Mouse (Mus musculus) hindbrain, embryonic 15.5 days (tissue): Measurements from ENCODE around the gene Gys2. TPM values are rescaled to one million over a fixed set of nuclear protein-coding genes. Genes with fewer than 3 reads are reported as not detected.
A peak's percentile ranks its signal among the peaks of the same experiment; 100 is the strongest.
"Not testable (repeated sequence)": the region's sequence is repeated elsewhere in the genome, so short reads cannot be mapped to it uniquely, and the experiment has no call there.

ENCODE experiments used
- ATAC-seq: fragments of 200-750 bp; cut with Nextera tagmentation; 2 replicates; pipeline ENCODE4 v1.8.0; 2017; ENCODE audit warnings: low read depth, moderate number of reproducible peaks, moderate TSS enrichment; ENCODE audit not compliant: low FRiP score
- H3K27ac ChIP-seq: fragments of 300-500 bp; sonication (generic); replicated peaks from 2 replicates; pipeline ENCODE4 v1.5.1; 2015; ENCODE audit warnings: mild to moderate bottlenecking, inconsistent platforms
- H3K27me3 ChIP-seq: fragments of 300-500 bp; sonication (generic); 2 replicates; pipeline ENCODE4 v1.6.1; 2015; ENCODE audit warnings: control low read depth, inconsistent platforms
- H3K36me3 ChIP-seq: fragments of 300-500 bp; sonication (generic); 2 replicates; pipeline ENCODE4 v1.6.1; 2015; ENCODE audit warnings: control low read depth, inconsistent platforms
- H3K4me1 ChIP-seq: fragments of 300-500 bp; sonication (generic); replicated peaks from 2 replicates; pipeline ENCODE4 v1.6.1; 2015; ENCODE audit warnings: control low read depth, inconsistent platforms
- H3K4me2 ChIP-seq: fragments of 300-500 bp; sonication (generic); 2 replicates; pipeline ENCODE4 v1.6.1; 2015; ENCODE audit warnings: moderate library complexity, mild to moderate bottlenecking, inconsistent platforms
- H3K4me3 ChIP-seq: fragments of 300-500 bp; sonication (generic); 2 replicates; pipeline ENCODE4 v1.5.1; 2015; ENCODE audit warnings: mild to moderate bottlenecking, inconsistent platforms
- H3K9ac ChIP-seq: fragments of 300-500 bp; sonication (generic); 2 replicates; pipeline ENCODE4 v1.6.1; 2015; ENCODE audit warnings: inconsistent platforms
- H3K9me3 ChIP-seq: fragments of 300-500 bp; sonication (generic); 2 replicates; pipeline ENCODE4 v1.6.1; 2016; ENCODE audit warnings: control low read depth, inconsistent platforms
- WGBS: fragments of 180-500 bp; shearing (Covaris S2); methylation state at CpG from one replicate; pipeline ENCODE4 v1.1.7; 2015; 5-methylcytosine and 5-hydroxymethylcytosine counted together
- polyA plus RNA-seq: library from polyadenylated mRNA; unstranded; fragments of >200 nt; fragmentation: Nextera tagmentation; extraction: Ambion mirVana; gene quantifications from 2 replicates; pipeline ENCODE4 v1.2.1, GENCODE M21; 2015

The Gys2 gene
- polyA plus RNA-seq = not detected in 2 replicates

GRCm38 (mm10) chr6:142472801-142473203 is at the start of gene Gys2:
TSS of gene Gys2 (minus strand) at chr6:142473109.
- H3K4me3 ChIP-seq = no peak within 1 kb of the TSS
- H3K9ac ChIP-seq = no peak within 1 kb of the TSS
- no peaks in the 10 kb centered on the region for H3K4me1 ChIP-seq
- ATAC-seq = no peak
- H3K9me3 ChIP-seq = no peaks in the 10 kb centered on the region
- H3K36me3 ChIP-seq = no peaks in the 10 kb centered on the region
- no peak within 1 kb of the TSS for H3K4me2 ChIP-seq
- WGBS = 58% methylated on average over 4 of the region's 4 CpGs
- H3K27me3 ChIP-seq = no peaks in the 10 kb centered on the region
- H3K27ac ChIP-seq = no peak within 1 kb of the TSS

DNA sequence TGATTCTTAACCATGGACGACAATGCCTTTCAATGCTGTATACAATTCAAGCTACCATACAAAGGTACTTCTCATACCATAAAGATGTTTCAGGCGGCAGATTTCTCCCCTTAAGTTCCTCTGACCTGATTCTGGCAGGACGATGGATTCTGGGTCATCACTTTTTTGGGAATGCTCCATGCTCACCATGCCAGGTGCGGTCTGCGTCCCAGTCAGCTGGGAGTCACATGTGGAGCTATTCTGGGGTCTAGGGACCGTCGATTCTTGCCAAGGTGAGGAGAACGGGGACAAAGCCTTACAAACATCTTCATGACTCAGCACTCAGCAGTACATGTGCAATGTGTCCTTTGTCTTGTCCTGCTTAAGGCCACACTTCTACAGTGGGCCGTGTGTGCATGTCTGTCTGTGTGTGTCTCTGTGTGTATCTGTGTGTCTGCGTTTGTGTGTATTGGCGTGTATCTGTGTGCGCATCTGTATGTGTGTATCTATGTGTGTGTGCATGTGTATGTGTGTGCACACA is 48.7 kb upstream of the Gys2 start:
- H3K4me3 ChIP-seq = no peak overlapping the region
- no peak overlapping the region for H3K4me2 ChIP-seq
- 85% methylated on average over 12 of the region's 12 CpGs for WGBS
- no peaks in the 10 kb centered on the region for H3K9me3 ChIP-seq
- no peaks in the 10 kb centered on the region for H3K27me3 ChIP-seq
- ATAC-seq = no peak
- no peak overlapping the region for H3K9ac ChIP-seq
- H3K27ac ChIP-seq = no peak overlapping the region
- no peaks in the 10 kb centered on the region for H3K36me3 ChIP-seq
- H3K4me1 ChIP-seq = no peaks in the 10 kb centered on the region

GRCm38 (mm10) chr6:142519110-142519509 is 46.2 kb upstream of the Gys2 start:
- Histone ChIP-seq H3K36me3 (no peaks in the 10 kb centered on the region), H3K9me3 (no peaks in the 10 kb centered on the region), H3K27ac (no peak overlapping the region), H3K9ac (no peak overlapping the region), H3K27me3 (no peaks in the 10 kb centered on the region), H3K4me3 (no peak overlapping the region), H3K4me2 (no peak overlapping the region), H3K4me1 (no peaks in the 10 kb centered on the region)
- WGBS = 13% methylated on average over 6 of the region's 6 CpGs
- ATAC-seq = peak; percentile 50; the same call in 1 of the 2 replicates

- peaks cover 15% of the 10 kb centered on the region; the same call in 1 of the 2 replicates for H3K27me3 ChIP-seq
- ATAC-seq, H3K9ac ChIP-seq, H3K4me2 ChIP-seq, H3K4me1 ChIP-seq, H3K36me3 ChIP-seq, H3K4me3 ChIP-seq, H3K27ac ChIP-seq, H3K9me3 ChIP-seq: not testable (repeated sequence)
- 79% methylated on average over 9 of the region's 9 CpGs for WGBS
Measured at GRCm38 (mm10) chr6:142515379-142515778, 42.5 kb upstream of the Gys2 start.

DNA sequence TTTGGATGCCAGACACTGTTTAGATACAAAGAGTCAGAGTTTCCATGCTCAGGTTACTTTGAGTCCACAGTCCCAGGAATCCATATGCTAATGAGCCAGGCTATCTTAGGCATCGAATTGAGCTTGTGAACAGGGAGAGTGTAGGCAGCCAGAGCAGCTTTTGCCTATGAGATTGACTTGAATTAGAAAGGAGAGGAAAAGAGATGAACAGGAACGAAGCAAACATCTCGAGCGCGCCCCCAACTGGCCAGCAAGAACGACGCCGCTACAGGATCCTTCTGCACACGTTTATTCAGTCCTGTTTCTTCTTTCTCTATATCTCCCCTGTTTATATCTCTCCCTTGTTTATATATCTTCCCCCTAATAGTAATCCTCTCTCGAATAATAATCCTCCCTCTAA is 42.0 kb upstream of the Gys2 start:
- Histone ChIP-seq H3K27ac (no peak overlapping the region), H3K27me3 (peaks cover 15% of the 10 kb centered on the region; the same call in 1 of the 2 replicates), H3K4me3 (no peak overlapping the region), H3K9me3 (no peaks in the 10 kb centered on the region), H3K36me3 (no peaks in the 10 kb centered on the region), H3K4me2 (no peak overlapping the region), H3K4me1 (no peaks in the 10 kb centered on the region), H3K9ac (no peak overlapping the region)
- ATAC-seq = no peak
- WGBS = 5% methylated on average over 10 of the region's 10 CpGs

DNA sequence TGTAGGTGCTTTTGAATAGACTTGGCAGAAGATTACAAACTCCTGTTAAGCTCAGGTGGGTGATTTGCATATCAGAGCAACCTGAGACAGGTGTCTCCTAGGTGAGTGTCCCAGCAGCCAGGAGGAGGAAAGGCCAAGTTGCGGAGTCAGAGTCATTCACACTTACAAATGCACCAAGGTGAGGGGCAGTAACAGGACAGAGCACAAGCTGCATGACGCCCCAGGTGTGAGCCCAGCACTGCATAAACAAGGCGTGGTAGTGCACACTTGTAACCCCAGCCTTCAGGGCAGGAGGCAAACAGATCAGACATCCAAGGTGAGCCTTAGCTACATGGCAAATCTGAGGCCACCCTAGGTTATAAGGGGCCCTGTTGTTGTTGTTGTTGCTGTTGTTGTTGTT is 40.0 kb upstream of the Gys2 start:
- Histone ChIP-seq H3K4me1 (peaks cover 7% of the 10 kb centered on the region), H3K9me3 (no peaks in the 10 kb centered on the region), H3K4me2 (no peak overlapping the region), H3K27me3 (peaks cover 15% of the 10 kb centered on the region; the same call in 1 of the 2 replicates), H3K36me3 (no peaks in the 10 kb centered on the region), H3K9ac (no peak overlapping the region), H3K27ac (no peak overlapping the region), H3K4me3 (no peak overlapping the region)
- ATAC-seq = no peak
- 55% methylated on average over 3 of the region's 3 CpGs for WGBS

- no peaks in the 10 kb centered on the region for H3K9me3 ChIP-seq
- 27% methylated on average over 12 of the region's 12 CpGs for WGBS
- no peak overlapping the region for H3K9ac ChIP-seq
- no peaks in the 10 kb centered on the region for H3K36me3 ChIP-seq
- H3K27me3 ChIP-seq = peaks cover 15% of the 10 kb centered on the region; the same call in 1 of the 2 replicates
- ATAC-seq = no peak
- no peak overlapping the region for H3K27ac ChIP-seq
- H3K4me1 ChIP-seq = peaks cover 13% of the 10 kb centered on the region
- no peak overlapping the region for H3K4me3 ChIP-seq
- no peak overlapping the region for H3K4me2 ChIP-seq
Measured at GRCm38 (mm10) chr6:142511516-142512135, 38.7 kb upstream of the Gys2 start.

DNA sequence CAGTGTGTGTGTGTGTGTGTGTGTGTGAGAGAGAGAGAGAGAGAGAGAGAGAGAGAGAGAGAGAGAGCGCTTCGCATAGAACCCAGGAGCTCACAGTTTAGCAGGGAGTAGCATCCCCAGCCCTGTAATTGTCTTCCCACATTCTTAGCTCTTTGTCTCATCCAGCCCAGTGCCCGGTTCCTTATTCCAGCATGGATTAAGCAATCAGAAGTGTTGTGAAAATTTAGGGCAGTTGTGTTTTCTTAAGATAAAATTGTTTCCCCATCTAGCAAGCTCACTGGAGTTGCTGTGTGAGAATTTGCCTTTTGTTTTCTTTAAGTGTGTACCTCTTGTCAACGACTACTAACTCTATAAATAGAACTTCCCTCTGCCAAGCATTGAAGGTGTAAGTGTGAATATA is 35.8 kb upstream of the Gys2 start:
- WGBS = 28% methylated on average over 4 of the region's 4 CpGs
- Histone ChIP-seq H3K9me3 (no peaks in the 10 kb centered on the region), H3K4me2 (peak overlapping the region; percentile 90), H3K27ac (no peak overlapping the region), H3K36me3 (peaks cover 6% of the 10 kb centered on the region; the same call in 1 of the 2 replicates), H3K4me1 (peaks cover 29% of the 10 kb centered on the region), H3K9ac (no peak overlapping the region), H3K4me3 (no peak overlapping the region), H3K27me3 (peaks cover 15% of the 10 kb centered on the region; the same call in 1 of the 2 replicates)
- no peak for ATAC-seq

DNA sequence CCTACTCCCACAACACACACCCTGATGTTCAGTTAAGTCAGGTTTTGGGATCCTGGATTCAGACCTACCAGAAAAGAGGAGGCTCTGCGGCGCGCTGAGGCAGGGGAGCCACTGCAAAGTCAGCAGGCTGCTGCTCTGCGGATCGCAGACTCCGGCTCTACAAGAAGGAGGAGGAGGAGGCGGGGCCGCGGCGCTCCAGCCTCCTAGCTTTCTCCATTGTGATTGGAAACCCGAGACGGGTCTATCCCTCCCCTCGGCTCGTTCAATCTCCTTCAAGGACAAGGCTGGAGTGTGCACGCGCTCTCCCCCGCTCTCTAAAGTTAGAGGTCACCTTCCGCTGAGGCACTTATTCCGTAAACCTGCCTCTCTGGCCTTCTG is 34.9 kb upstream of the Gys2 start, which contains the start of gene Ldhb:
Ldhb (minus strand) TSS at position 173 of the 378 bp plus-strand sequence.
- Histone ChIP-seq H3K9ac (peak within 1 kb of the TSS; percentile 58), H3K4me2 (peak within 1 kb of the TSS; percentile 90), H3K27ac (peak within 1 kb of the TSS; percentile 79), H3K36me3 (peaks cover 6% of the 10 kb centered on the region; the same call in 1 of the 2 replicates), H3K4me1 (peaks cover 30% of the 10 kb centered on the region), H3K9me3 (no peaks in the 10 kb centered on the region), H3K27me3 (peaks cover 12% of the 10 kb centered on the region; the same call in 1 of the 2 replicates), H3K4me3 (peak within 1 kb of the TSS; percentile 53)
- peak; percentile 97 for ATAC-seq
- WGBS = 0% methylated on average over 19 of the region's 19 CpGs

GRCm38 (mm10) chr6:142507033-142507784 is 34.3 kb upstream of the Gys2 start:
- Histone ChIP-seq H3K9ac (peak overlapping the region; percentile 58), H3K4me2 (peak overlapping the region; percentile 90), H3K4me1 (peaks cover 30% of the 10 kb centered on the region), H3K9me3 (no peaks in the 10 kb centered on the region), H3K4me3 (peak overlapping the region; percentile 53), H3K27ac (peak overlapping the region; percentile 79), H3K27me3 (peaks cover 12% of the 10 kb centered on the region; the same call in 1 of the 2 replicates), H3K36me3 (peaks cover 6% of the 10 kb centered on the region; the same call in 1 of the 2 replicates)
- ATAC-seq = peak; percentile 77
- WGBS = 1% methylated on average over 30 of the region's 30 CpGs

- ATAC-seq = no peak
- H3K4me1 ChIP-seq = peaks cover 30% of the 10 kb centered on the region
- peak overlapping the region; percentile 90 for H3K4me2 ChIP-seq
- H3K4me3 ChIP-seq = peak overlapping the region; percentile 53
- 9% methylated on average over 10 of the region's 10 CpGs for WGBS
- no peak overlapping the region; the same call in 1 of the 2 replicates for H3K27ac ChIP-seq
- H3K9ac ChIP-seq = peak overlapping the region; percentile 58
- H3K36me3 ChIP-seq = peaks cover 6% of the 10 kb centered on the region; the same call in 1 of the 2 replicates
- H3K27me3 ChIP-seq = peaks cover 6% of the 10 kb centered on the region; the same call in 1 of the 2 replicates
- no peaks in the 10 kb centered on the region for H3K9me3 ChIP-seq
Measured at GRCm38 (mm10) chr6:142506338-142507032, 33.6 kb upstream of the Gys2 start.
